Mouse (Mus musculus) Patski (cell line): ENCODE measurements around the gene Bst2. TPM values are rescaled to one million over a fixed set of nuclear protein-coding genes. Genes with fewer than 3 reads are reported as not detected.

Experiments used
- ATAC-seq: fragments of 100-300 bp; one replicate; pipeline ENCODE4 v1.8.0; 2021
- CTCF ChIA-PET: fragments of 350-600 bp; sonication (Branson Sonifier 250); formaldehyde crosslinking; loops from one replicate; lab custom pipeline; 2022; ENCODE audit warnings: inconsistent platforms; lab: Charles Lee
- POLR2A ChIA-PET: fragments of 350-600 bp; sonication (Branson Sonifier 250); formaldehyde crosslinking; loops from one replicate; lab custom pipeline; 2022; ENCODE audit warnings: antibody characterized with exemption, inconsistent platforms; lab: Charles Lee
- DNase-seq: peaks from one replicate; pipeline ENCODE4 v3.0.0-alpha.2; 2011; ENCODE audit warnings: low read depth, low spot score
- H3K27me3 ChIP-seq: fragments of 371-371 bp; one replicate; pipeline ENCODE4 v1.5.1; 2021
- CTCF ChIP-seq: fragments of 100-300 bp; IDR thresholded peaks from one replicate; pipeline ENCODE4 v1.5.1; 2021
- in situ Hi-C: fragments of 300-500 bp; cut with MboI; formaldehyde crosslinking; loops from 3 replicates; pipeline ENCODE4 v1.11.1; 2018; ENCODE audit warnings: low pct_unique_long_range_greater_than_20kb, mixed read lengths
- polyA plus RNA-seq: library from polyadenylated mRNA; unstranded; gene quantifications from one replicate; pipeline ENCODE4 v1.2.3, GENCODE M21; 2021

Bst2 gene
- 141 TPM for polyA plus RNA-seq

- TF ChIP-seq CTCF, result no peak
- in situ Hi-C loops, result no loop called here
- CTCF ChIA-PET, result interaction anchor here (0.6 kb wide), 1 partner anchor 865 kb away, joined by 3 read pairs; no protein-coding TSS in a partner anchor
- POLR2A ChIA-PET, result interaction anchor here (0.6 to 0.8 kb wide), 2 partner anchors 16 to 20 kb away, joined by 3 to 5 read pairs; no protein-coding TSS in a partner anchor
- no peaks in the 10 kb centered on the region for H3K27me3 ChIP-seq
- ATAC-seq (peak; percentile 83), DNase-seq (peak; percentile 81)
These were observed at the start of gene Bst2 for GRCm38 (mm10) chr8:71537028-71537867. Gene Bst2 (minus strand): TSS chr8:71537456.

- no peak for TF ChIP-seq CTCF
- no peak for ATAC-seq
- POLR2A ChIA-PET, result no interaction called here
- H3K27me3 ChIP-seq, result no peaks in the 10 kb centered on the region
- no peak for DNase-seq
- in situ Hi-C loops, result no loop called here
- CTCF ChIA-PET, result interaction anchor here (0.8 to 7.9 kb wide), 4 partner anchors 9 to 74 kb away, joined by 3 to 49 read pairs (median 6); partner anchors contain the start of genes Slc27a1 and Tmem221
These were observed 49.6 kb upstream of the Bst2 start for GRCm38 (mm10) chr8:71586891-71587290.

GRCm38 (mm10) chr8:71580201-71580600, 42.9 kb upstream of the Bst2 start:
- CTCF ChIA-PET, result interaction anchor here (1.0 to 1.6 kb wide), 3 partner anchors 9 to 18 kb away, joined by 3 read pairs; no protein-coding TSS in a partner anchor
- ATAC-seq (peak; percentile 49), DNase-seq (no peak)
- no peak for TF ChIP-seq CTCF
- no peaks in the 10 kb centered on the region for H3K27me3 ChIP-seq
- POLR2A ChIA-PET, result interaction anchor here (0.9 to 1.1 kb wide), 2 partner anchors 8 to 11 kb away, joined by 3 to 5 read pairs; no protein-coding TSS in a partner anchor
- in situ Hi-C loops, result no loop called here

- ATAC-seq, result no peak
- CTCF ChIA-PET, result interaction anchor here (1.2 to 3.5 kb wide), 4 partner anchors 9 to 19 kb away, joined by 3 to 15 read pairs (median 4); no protein-coding TSS in a partner anchor
- no peaks in the 10 kb centered on the region for H3K27me3 ChIP-seq
- no peak for TF ChIP-seq CTCF
- POLR2A ChIA-PET, result interaction anchor here (1.1 to 2.8 kb wide), 2 partner anchors 9 to 10 kb away, joined by 5 to 11 read pairs; partner anchors contain the start of gene Slc27a1
- DNase-seq, result no peak
- in situ Hi-C loops, result no loop called here
These were observed 42.2 kb upstream of the Bst2 start for GRCm38 (mm10) chr8:71579476-71579875.

- CTCF ChIA-PET, result interaction anchor here (1.5 to 3.5 kb wide), 4 partner anchors 8 to 19 kb away, joined by 3 to 15 read pairs (median 6); no protein-coding TSS in a partner anchor
- no peak for TF ChIP-seq CTCF
- in situ Hi-C loops, result no loop called here
- ATAC-seq (no peak), DNase-seq (no peak)
- POLR2A ChIA-PET, result interaction anchor here (2.8 kb wide), 1 partner anchor 10 kb away, joined by 11 read pairs; the partner anchor contains the start of gene Slc27a1
- H3K27me3 ChIP-seq, result no peaks in the 10 kb centered on the region
These were observed 41.8 kb upstream of the Bst2 start for GRCm38 (mm10) chr8:71579009-71579408.

GRCm38 (mm10) chr8:71577856-71578387, 40.7 kb upstream of the Bst2 start:
- ATAC-seq, result no peak
- ChIA-PET CTCF (interaction anchor here (2.3 to 3.5 kb wide), 2 partner anchors 9 to 16 kb away, joined by 8 to 15 read pairs; no protein-coding TSS in a partner anchor), POLR2A (interaction anchor here (1.0 to 2.8 kb wide), 2 partner anchors 9 to 15 kb away, joined by 3 to 11 read pairs; partner anchors contain the start of gene Slc27a1)
- TF ChIP-seq CTCF, result no peak
- in situ Hi-C loops, result no loop called here
- no peaks in the 10 kb centered on the region for H3K27me3 ChIP-seq
- no peak for DNase-seq

- in situ Hi-C loops, result no loop called here
- H3K27me3 ChIP-seq, result no peaks in the 10 kb centered on the region
- ChIA-PET CTCF (no interaction called here), POLR2A (no interaction called here)
- TF ChIP-seq CTCF, result no peak
- no peak for ATAC-seq
- DNase-seq, result no peak
These were observed 37.8 kb upstream of the Bst2 start for GRCm38 (mm10) chr8:71575020-71575419.

GRCm38 (mm10) chr8:71574426-71574825, 37.2 kb upstream of the Bst2 start:
- in situ Hi-C loops, result no loop called here
- no peak for ATAC-seq
- DNase-seq, result no peak
- H3K27me3 ChIP-seq, result no peaks in the 10 kb centered on the region
- no peak for TF ChIP-seq CTCF
- ChIA-PET CTCF (no interaction called here), POLR2A (no interaction called here)

GRCm38 (mm10) chr8:71572847-71573633, 35.8 kb upstream of the Bst2 start:
- POLR2A ChIA-PET, result interaction anchor here (1.1 kb wide), 1 partner anchor 18 kb away, joined by 3 read pairs; no protein-coding TSS in a partner anchor
- in situ Hi-C loops, result no loop called here
- TF ChIP-seq CTCF, result no peak
- ATAC-seq (no peak), DNase-seq (no peak)
- no peaks in the 10 kb centered on the region for H3K27me3 ChIP-seq
- CTCF ChIA-PET, result interaction anchor here (0.7 to 1.7 kb wide), 4 partner anchors 10 to 88 kb away, joined by 3 to 6 read pairs (median 3); no protein-coding TSS in a partner anchor
